Mouse (Mus musculus): ENCODE measurements around the gene Htra3. TPM values are rescaled to one million over a fixed set of nuclear protein-coding genes. Genes with fewer than 3 reads are reported as not detected.

The Htra3 gene
- polyA plus RNA-seq, 1 experiment = 9.8 TPM

GRCm38 (mm10) chr5:35661210-35661609 lies 18.4 kb downstream of the Htra3 start:
- DNase-seq = no peak
- no peak overlapping the region for H3K27ac ChIP-seq (ENCODE audit: insufficient read depth, low read depth, low read length)

GRCm38 (mm10) chr5:35659503-35659902 lies 20.1 kb downstream of the Htra3 start:
- no peak for DNase-seq
- H3K4me1 ChIP-seq (ENCODE audit: control insufficient read depth, insufficient read depth, low read length) = no peaks in the 10 kb centered on the region
- no peak overlapping the region for H3K27ac ChIP-seq (ENCODE audit: insufficient read depth, low read depth, low read length)
- H3K27me3 ChIP-seq (replicated peaks; ENCODE audit: control insufficient read depth, insufficient read depth, low read length) = no peaks in the 10 kb centered on the region
- no peaks in the 10 kb centered on the region for H3K36me3 ChIP-seq (ENCODE audit: control insufficient read depth, insufficient read depth, low read length)
- 76% methylated on average over 3 of the region's 3 CpGs for WGBS
- no peak overlapping the region for H3K4me3 ChIP-seq (ENCODE audit: insufficient read depth, low read depth, low read length)
- TF ChIP-seq POLR2A (IDR thresholded peaks at IDR 0.05; ENCODE audit: low read depth, low read length) = no peak
- TF ChIP-seq CTCF (conservative IDR thresholded peaks at IDR 0.05; ENCODE audit: insufficient read depth, insufficient read length, low read depth, low read length) = no peak

More at GRCm38 (mm10) chr5:35661210-35661609, 18.4 kb downstream of the Htra3 start:
- H3K27me3 ChIP-seq (replicated peaks; ENCODE audit: control insufficient read depth, insufficient read depth, low read length) = no peaks in the 10 kb centered on the region
- WGBS = 59% methylated on average over 6 of the region's 6 CpGs
- TF ChIP-seq POLR2A (IDR thresholded peaks at IDR 0.05; ENCODE audit: low read depth, low read length) (no peak), CTCF (conservative IDR thresholded peaks at IDR 0.05; ENCODE audit: insufficient read depth, insufficient read length, low read depth, low read length) (no peak)
- H3K4me3 ChIP-seq (ENCODE audit: insufficient read depth, low read depth, low read length) = no peak overlapping the region
- no peaks in the 10 kb centered on the region for H3K36me3 ChIP-seq (ENCODE audit: control insufficient read depth, insufficient read depth, low read length)
- no peaks in the 10 kb centered on the region for H3K4me1 ChIP-seq (ENCODE audit: control insufficient read depth, insufficient read depth, low read length)

- no peak for DNase-seq
- WGBS = 86% methylated on average over 10 of the region's 10 CpGs
These were observed 23.7 kb downstream of the Htra3 start for GRCm38 (mm10) chr5:35655753-35656485.

GRCm38 (mm10) chr5:35653743-35654395 lies 25.7 kb downstream of the Htra3 start:
- no peaks in the 10 kb centered on the region for H3K27me3 ChIP-seq (replicated peaks; ENCODE audit: control insufficient read depth, insufficient read depth, low read length)
- TF ChIP-seq CTCF (conservative IDR thresholded peaks at IDR 0.05; ENCODE audit: insufficient read depth, insufficient read length, low read depth, low read length) = no peak
- TF ChIP-seq POLR2A (IDR thresholded peaks at IDR 0.05; ENCODE audit: low read depth, low read length) = no peak
- peak; percentile 34 for DNase-seq
- no peaks in the 10 kb centered on the region for H3K36me3 ChIP-seq (ENCODE audit: control insufficient read depth, insufficient read depth, low read length)
- no peak overlapping the region for H3K27ac ChIP-seq (ENCODE audit: insufficient read depth, low read depth, low read length)
- H3K4me3 ChIP-seq (ENCODE audit: insufficient read depth, low read depth, low read length) = no peak overlapping the region
- H3K4me1 ChIP-seq (ENCODE audit: control insufficient read depth, insufficient read depth, low read length) = no peaks in the 10 kb centered on the region
- 85% methylated on average over 9 of the region's 9 CpGs for WGBS

More at GRCm38 (mm10) chr5:35655753-35656485, 23.7 kb downstream of the Htra3 start:
- Histone ChIP-seq H3K36me3 (ENCODE audit: control insufficient read depth, insufficient read depth, low read length) (no peaks in the 10 kb centered on the region), H3K4me1 (ENCODE audit: control insufficient read depth, insufficient read depth, low read length) (no peaks in the 10 kb centered on the region), H3K27me3 (replicated peaks; ENCODE audit: control insufficient read depth, insufficient read depth, low read length) (no peaks in the 10 kb centered on the region), H3K4me3 (ENCODE audit: insufficient read depth, low read depth, low read length) (no peak overlapping the region), H3K27ac (ENCODE audit: insufficient read depth, low read depth, low read length) (no peak overlapping the region)
- TF ChIP-seq CTCF (conservative IDR thresholded peaks at IDR 0.05; ENCODE audit: insufficient read depth, insufficient read length, low read depth, low read length) (no peak), POLR2A (IDR thresholded peaks at IDR 0.05; ENCODE audit: low read depth, low read length) (no peak)

GRCm38 (mm10) chr5:35652872-35653271 lies 26.7 kb downstream of the Htra3 start:
- Histone ChIP-seq H3K27ac (ENCODE audit: insufficient read depth, low read depth, low read length) (no peak overlapping the region), H3K4me3 (ENCODE audit: insufficient read depth, low read depth, low read length) (no peak overlapping the region), H3K27me3 (replicated peaks; ENCODE audit: control insufficient read depth, insufficient read depth, low read length) (no peaks in the 10 kb centered on the region), H3K4me1 (ENCODE audit: control insufficient read depth, insufficient read depth, low read length) (no peaks in the 10 kb centered on the region), H3K36me3 (ENCODE audit: control insufficient read depth, insufficient read depth, low read length) (no peaks in the 10 kb centered on the region)
- TF ChIP-seq POLR2A (IDR thresholded peaks at IDR 0.05; ENCODE audit: low read depth, low read length) (no peak), CTCF (conservative IDR thresholded peaks at IDR 0.05; ENCODE audit: insufficient read depth, insufficient read length, low read depth, low read length) (no peak)
- DNase-seq = no peak
- WGBS = 92% methylated on average over 13 of the region's 13 CpGs

GRCm38 (mm10) chr5:35652319-35652718 lies 27.3 kb downstream of the Htra3 start:
- DNase-seq = no peak
- Histone ChIP-seq H3K4me3 (ENCODE audit: insufficient read depth, low read depth, low read length) (no peak overlapping the region), H3K27ac (ENCODE audit: insufficient read depth, low read depth, low read length) (no peak overlapping the region), H3K36me3 (ENCODE audit: control insufficient read depth, insufficient read depth, low read length) (no peaks in the 10 kb centered on the region), H3K4me1 (ENCODE audit: control insufficient read depth, insufficient read depth, low read length) (no peaks in the 10 kb centered on the region), H3K27me3 (replicated peaks; ENCODE audit: control insufficient read depth, insufficient read depth, low read length) (no peaks in the 10 kb centered on the region)
- no peak for TF ChIP-seq POLR2A (IDR thresholded peaks at IDR 0.05; ENCODE audit: low read depth, low read length)
- TF ChIP-seq CTCF (conservative IDR thresholded peaks at IDR 0.05; ENCODE audit: insufficient read depth, insufficient read length, low read depth, low read length) = no peak
- 85% methylated on average over 3 of the region's 3 CpGs for WGBS

GRCm38 (mm10) chr5:35648230-35648629 lies 31.4 kb downstream of the Htra3 start:
- Histone ChIP-seq H3K36me3 (ENCODE audit: control insufficient read depth, insufficient read depth, low read length) (no peaks in the 10 kb centered on the region), H3K27me3 (replicated peaks; ENCODE audit: control insufficient read depth, insufficient read depth, low read length) (no peaks in the 10 kb centered on the region), H3K4me3 (ENCODE audit: insufficient read depth, low read depth, low read length) (no peak overlapping the region), H3K27ac (ENCODE audit: insufficient read depth, low read depth, low read length) (no peak overlapping the region), H3K4me1 (ENCODE audit: control insufficient read depth, insufficient read depth, low read length) (no peaks in the 10 kb centered on the region)
- no peak for DNase-seq
- WGBS = 76% methylated on average over 2 of the region's 2 CpGs
- no peak for TF ChIP-seq POLR2A (IDR thresholded peaks at IDR 0.05; ENCODE audit: low read depth, low read length)
- no peak for TF ChIP-seq CTCF (conservative IDR thresholded peaks at IDR 0.05; ENCODE audit: insufficient read depth, insufficient read length, low read depth, low read length)
